Mouse (Mus musculus) MEL (cell line): ENCODE results near the gene Dnajb8. TPM values are rescaled to one million over a fixed set of nuclear protein-coding genes. Genes with fewer than 3 reads are reported as not detected.

Experiments used
- DNase-seq: peaks from one replicate; pipeline ENCODE4 v3.0.0; 2011; ENCODE audit warnings: low read depth, low spot score
- H3K27ac ChIP-seq: 2 replicates; pipeline ENCODE4 v1.5.1; 2012; ENCODE audit warnings: low read depth, mild to moderate bottlenecking, control low read depth, low read length, moderate library complexity; ENCODE audit not compliant: control insufficient read depth
- H3K27me3 ChIP-seq, 2 experiments: fragments of 150-350 bp in 1 of 2; sonication (generic) in 1 of 2; 2 replicates each; pipeline ENCODE4 v1.6.1; 2012; ENCODE audit warnings: low read length in 2 of 2, mild to moderate bottlenecking in 2 of 2, improper control_type of control experiment in 1 of 2, moderate library complexity in 1 of 2; ENCODE audit not compliant: insufficient read depth in 2 of 2, control insufficient read depth in 1 of 2
- H3K36me3 ChIP-seq, 2 experiments: 2 replicates each; pipeline ENCODE4 v1.6.1; 2012 to 2014; ENCODE audit warnings: low read length in 2 of 2, improper control_type of control experiment in 1 of 2, inconsistent platforms in 1 of 2, mild to moderate bottlenecking in 1 of 2; ENCODE audit not compliant: insufficient read depth in 2 of 2, control insufficient read depth in 1 of 2
- H3K4me1 ChIP-seq, 2 experiments: fragments of 150-350 bp in 1 of 2; sonication (generic) in 1 of 2; 2 replicates each; pipeline ENCODE4 v1.6.1; 2012; ENCODE audit warnings: low read length in 2 of 2, improper control_type of control experiment in 1 of 2, mild to moderate bottlenecking in 1 of 2; ENCODE audit not compliant: insufficient read depth in 2 of 2, control insufficient read depth in 1 of 2
- H3K4me3 ChIP-seq, 2 experiments: fragments of 150-350 bp in 1 of 2; sonication (generic) in 1 of 2; 2 replicates each; pipeline ENCODE4 v1.5.1; 2012; ENCODE audit warnings: low read depth in 2 of 2, low read length in 2 of 2, mild to moderate bottlenecking in 2 of 2, moderate library complexity in 2 of 2, control low read depth in 1 of 2, improper control_type of control experiment in 1 of 2; ENCODE audit not compliant: control insufficient read depth in 1 of 2, insufficient read depth in 1 of 2
- H3K79me2 ChIP-seq: 2 replicates; pipeline ENCODE4 v1.6.1; 2012; ENCODE audit warnings: mild to moderate bottlenecking, low read length, moderate library complexity; ENCODE audit not compliant: control insufficient read depth, poor library complexity, insufficient read depth
- H3K9ac ChIP-seq: 2 replicates; pipeline ENCODE4 v1.6.1; 2012; ENCODE audit warnings: low read depth, mild to moderate bottlenecking, control low read depth, low read length, moderate library complexity; ENCODE audit not compliant: control insufficient read depth, poor library complexity, severe bottlenecking
- H3K9me3 ChIP-seq: fragments of 150-350 bp; sonication (generic); replicated peaks from 2 replicates; pipeline ENCODE4 v1.6.1; 2012; ENCODE audit warnings: mild to moderate bottlenecking, low read length, improper control_type of control experiment, moderate library complexity; ENCODE audit not compliant: insufficient read depth
- BHLHE40 ChIP-seq: IDR thresholded peaks from 2 replicates; pipeline ENCODE4 v1.6.1; 2012; ENCODE audit warnings: low read depth, mild to moderate bottlenecking, inconsistent platforms, low read length, improper control_type of control experiment, borderline replicate concordance
- CHD2 ChIP-seq: IDR thresholded peaks from 2 replicates; pipeline ENCODE4 v1.6.1; 2011; ENCODE audit warnings: low read length, improper control_type of control experiment
- CTCF ChIP-seq, 3 experiments: IDR thresholded peaks in 2 of 3; conservative IDR thresholded peaks in 1 of 3; 2 replicates each; pipeline ENCODE4 v1.5.1; 2011 to 2012; ENCODE audit warnings: low read length in 3 of 3, low read depth in 2 of 3, mild to moderate bottlenecking in 2 of 3, improper control_type of control experiment in 1 of 3, inconsistent platforms in 1 of 3, mixed read lengths in 1 of 3, moderate library complexity in 1 of 3; ENCODE audit not compliant: control insufficient read depth in 1 of 3, insufficient read depth in 1 of 3, poor library complexity in 1 of 3, severe bottlenecking in 1 of 3
- E2F4 ChIP-seq: IDR thresholded peaks from 2 replicates; pipeline ENCODE4 v1.6.1; 2011; ENCODE audit warnings: low read depth, low read length, improper control_type of control experiment, borderline replicate concordance
- EP300 ChIP-seq, 2 experiments: IDR thresholded peaks; 2 replicates each; pipeline ENCODE4 v1.6.1; 2011; ENCODE audit warnings: improper control_type of control experiment in 2 of 2, low read length in 2 of 2, low read depth in 1 of 2, mild to moderate bottlenecking in 1 of 2
- JUND ChIP-seq: IDR thresholded peaks from 2 replicates; pipeline ENCODE4 v1.6.1; 2011; ENCODE audit warnings: low read depth, mild to moderate bottlenecking, improper control_type of control experiment, low read length
- MAZ ChIP-seq: IDR thresholded peaks from 2 replicates; pipeline ENCODE4 v1.6.1; 2012; ENCODE audit warnings: low read depth, mild to moderate bottlenecking, inconsistent platforms, low read length, improper control_type of control experiment
- MEF2A ChIP-seq: IDR thresholded peaks from 2 replicates; pipeline ENCODE4 v1.6.1; 2014; ENCODE audit warnings: low read depth, mild to moderate bottlenecking, inconsistent platforms, low read length, improper control_type of control experiment; ENCODE audit not compliant: poor library complexity, insufficient replicate concordance, severe bottlenecking; ENCODE audit errors: extremely low read depth
- MXI1 ChIP-seq: IDR thresholded peaks from 2 replicates; pipeline ENCODE4 v1.6.1; 2011; ENCODE audit warnings: mild to moderate bottlenecking, low read depth, low read length, improper control_type of control experiment
- MYB ChIP-seq: IDR thresholded peaks from 2 replicates; pipeline ENCODE4 v1.6.1; 2011; ENCODE audit warnings: mild to moderate bottlenecking, low read depth, low read length, improper control_type of control experiment
- NRF1 ChIP-seq: IDR thresholded peaks from 2 replicates; pipeline ENCODE4 v1.6.1; 2014; ENCODE audit warnings: low read depth, mild to moderate bottlenecking, inconsistent platforms, low read length, improper control_type of control experiment, moderate library complexity; ENCODE audit not compliant: poor library complexity, insufficient read depth, severe bottlenecking
- POLR2A ChIP-seq, 2 experiments: IDR thresholded peaks; 2 replicates each; pipeline ENCODE4 v1.6.1; 2011 to 2012; ENCODE audit warnings: low read length in 2 of 2, mild to moderate bottlenecking in 2 of 2, control low read depth in 1 of 2, improper control_type of control experiment in 1 of 2, low read depth in 1 of 2, moderate library complexity in 1 of 2; ENCODE audit not compliant: control insufficient read depth in 1 of 2, insufficient read depth in 1 of 2, poor library complexity in 1 of 2
- RAD21 ChIP-seq: IDR thresholded peaks from 2 replicates; pipeline ENCODE4 v1.6.1; 2011; ENCODE audit warnings: mild to moderate bottlenecking, low read depth, low read length, improper control_type of control experiment
- SMC3 ChIP-seq: IDR thresholded peaks from 2 replicates; pipeline ENCODE4 v1.6.1; 2011; ENCODE audit warnings: low read depth, low read length, improper control_type of control experiment
- USF1 ChIP-seq: IDR thresholded peaks from 2 replicates; pipeline ENCODE4 v1.6.1; 2014; ENCODE audit warnings: low read depth, mild to moderate bottlenecking, inconsistent platforms, low read length, improper control_type of control experiment, moderate library complexity
- ZKSCAN1 ChIP-seq: IDR thresholded peaks from 2 replicates; pipeline ENCODE4 v1.6.1; 2012; ENCODE audit warnings: low read depth, mild to moderate bottlenecking, inconsistent platforms, low read length, improper control_type of control experiment, moderate library complexity
- ZMIZ1 ChIP-seq: IDR thresholded peaks from 2 replicates; pipeline ENCODE4 v1.6.1; 2012; ENCODE audit warnings: low read depth, mild to moderate bottlenecking, inconsistent platforms, low read length, improper control_type of control experiment, moderate library complexity
- polyA plus RNA-seq, 2 experiments: library from polyadenylated mRNA; stranded (reverse) in 1 of 2; unstranded in 1 of 2; fragments of >175 nt in 1 of 2; fragments of >200 nt in 1 of 2; gene quantifications; 2 replicates each; pipeline versions ENCODE4 v1.2.1 to v1.2.4; 2012; ENCODE audit warnings: low replicate concordance in 2 of 2, low read depth in 1 of 2; ENCODE audit not compliant: insufficient read length in 2 of 2, insufficient read depth in 1 of 2, missing spikeins in 1 of 2
- total RNA-seq: library from RNA; depleted of rRNA; stranded (reverse); fragments of 300-350 nt; gene quantifications from 2 replicates; pipeline ENCODE4 v1.2.3, GENCODE M21; 2012

Gene Dnajb8
- total and polyA plus RNA-seq, 3 experiments, result not detected

DNA sequence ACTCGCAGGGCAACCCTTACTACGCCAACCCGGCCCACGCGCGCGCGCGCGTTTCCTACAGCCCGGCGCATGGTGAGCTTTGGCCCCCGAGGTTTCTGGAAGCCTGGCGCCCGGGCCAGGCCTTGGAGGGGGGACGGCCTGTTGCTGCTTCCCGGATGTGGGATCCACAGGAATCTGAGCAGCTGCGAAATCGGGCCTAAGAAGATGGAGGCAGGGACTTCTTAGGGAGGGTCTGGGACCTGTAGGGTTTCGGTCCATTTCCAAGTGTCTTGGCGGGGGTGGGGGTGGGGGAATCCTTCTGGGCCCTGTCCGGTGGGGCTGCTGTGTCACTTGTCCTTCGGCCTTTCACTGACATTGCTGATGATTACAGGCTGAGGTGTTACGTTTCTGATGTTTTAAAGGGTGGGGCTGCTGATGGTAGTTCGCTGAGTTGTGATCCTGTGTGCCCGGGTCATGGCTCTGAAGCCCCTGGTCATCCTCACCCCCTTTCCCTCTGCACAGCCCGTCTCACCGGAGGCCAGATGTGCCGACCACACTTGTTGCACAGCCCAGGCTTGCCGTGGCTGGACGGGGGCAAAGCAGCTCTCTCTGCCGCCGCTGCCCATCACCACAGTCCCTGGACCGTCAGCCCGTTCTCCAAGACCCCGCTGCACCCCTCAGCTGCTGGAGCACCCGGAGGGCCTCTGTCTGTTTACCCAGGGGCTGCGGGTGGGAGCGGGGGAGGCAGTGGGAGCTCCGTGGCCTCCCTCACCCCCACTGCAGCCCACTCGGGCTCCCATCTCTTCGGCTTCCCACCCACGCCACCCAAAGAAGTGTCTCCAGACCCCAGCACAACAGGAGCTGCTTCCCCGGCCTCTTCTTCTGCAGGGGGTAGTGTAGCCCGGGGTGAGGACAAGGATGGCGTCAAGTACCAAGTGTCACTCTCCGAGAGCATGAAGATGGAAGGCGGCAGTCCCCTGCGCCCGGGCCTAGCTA lies 22.1 kb upstream of the Dnajb8 start:
- H3K4me3 ChIP-seq, result no peak overlapping the region
- TF ChIP-seq CTCF (IDR thresholded peaks at IDR 0.05 in 2 of 3, conservative IDR thresholded peaks at IDR 0.05 in 1 of 3; ENCODE audit: control insufficient read depth in 1 of 3, insufficient read depth in 1 of 3, low read depth in 2 of 3, low read length in 3 of 3, poor library complexity in 1 of 3, severe bottlenecking in 1 of 3) (no peak), BHLHE40 (no peak), MXI1 (no peak), CHD2 (no peak)
- H3K27me3 ChIP-seq, result no peaks in the 10 kb centered on the region
- H3K79me2 ChIP-seq, result peaks cover 3% of the 10 kb centered on the region
- H3K9ac ChIP-seq, result no peak overlapping the region
- no peak for DNase-seq
- H3K36me3 ChIP-seq, result peaks cover 0 to 18% of the 10 kb centered on the region in 2 experiments; a peak in 2 of 4 replicates
- no peak overlapping the region for H3K27ac ChIP-seq
- no peaks in the 10 kb centered on the region for H3K9me3 ChIP-seq
- peaks cover 17 to 21% of the 10 kb centered on the region in 2 experiments for H3K4me1 ChIP-seq

DNA sequence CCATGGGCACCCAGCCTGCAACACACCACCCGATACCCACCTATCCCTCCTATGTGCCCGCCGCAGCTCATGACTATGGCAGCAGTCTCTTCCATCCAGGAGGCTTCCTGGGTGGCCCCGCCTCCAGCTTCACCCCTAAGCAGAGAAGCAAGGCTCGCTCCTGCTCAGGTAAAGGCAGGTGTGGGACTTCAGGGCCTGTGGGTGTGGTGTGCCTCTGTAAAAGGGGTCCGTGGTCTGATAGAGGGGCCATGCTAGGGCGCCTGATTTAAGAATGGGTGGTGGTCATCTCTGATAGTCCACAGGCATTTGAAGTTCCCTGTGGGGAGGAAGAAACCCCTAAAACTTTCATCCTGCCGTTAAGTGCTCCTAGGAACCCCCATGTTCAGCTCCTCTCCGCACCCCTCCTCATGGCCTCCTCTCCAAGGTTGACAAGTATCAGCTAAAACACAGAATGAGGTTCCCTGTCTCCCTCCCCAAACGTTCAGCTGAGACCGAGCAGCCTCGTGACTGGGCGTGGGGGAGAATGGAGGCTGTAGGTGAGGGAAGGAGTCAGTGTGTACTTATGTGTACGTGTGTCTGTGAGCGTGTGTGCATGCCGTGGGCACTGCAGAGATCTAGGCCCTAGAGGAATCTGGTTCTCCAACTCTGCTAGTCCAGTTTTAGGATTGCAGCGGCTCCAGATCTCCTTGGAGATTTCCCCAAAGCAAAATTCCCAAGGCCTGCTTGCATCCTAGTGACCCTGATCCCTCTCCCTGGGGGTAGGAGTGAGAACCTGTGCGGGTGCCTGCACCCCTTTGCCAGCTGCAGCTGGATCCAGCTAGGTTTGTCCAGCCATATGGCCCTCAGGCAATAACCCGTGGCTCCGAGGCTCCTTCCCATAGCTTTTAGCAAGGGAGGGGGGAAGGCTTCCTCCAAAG lies 21.1 kb upstream of the Dnajb8 start:
- H3K27ac ChIP-seq, result no peak overlapping the region
- H3K27me3 ChIP-seq, result no peaks in the 10 kb centered on the region
- H3K4me3 ChIP-seq, result no peak overlapping the region
- H3K79me2 ChIP-seq, result no peaks in the 10 kb centered on the region; the same call in none of the 2 replicates
- no peak overlapping the region for H3K9ac ChIP-seq
- TF ChIP-seq MAZ (no peak), ZKSCAN1 (no peak), ZMIZ1 (no peak), NRF1 (no peak), EP300 (IDR thresholded peaks at IDR 0.05; ENCODE audit: low read depth in 1 of 2, low read length in 2 of 2) (no peak), MEF2A (no peak), SMC3 (no peak), RAD21 (no peak), POLR2A (IDR thresholded peaks at IDR 0.05; ENCODE audit: control insufficient read depth in 1 of 2, insufficient read depth in 1 of 2, low read depth in 1 of 2, low read length in 2 of 2, poor library complexity in 1 of 2) (no peak), JUND (no peak), CTCF (IDR thresholded peaks at IDR 0.05 in 2 of 3, conservative IDR thresholded peaks at IDR 0.05 in 1 of 3; ENCODE audit: control insufficient read depth in 1 of 3, insufficient read depth in 1 of 3, low read depth in 2 of 3, low read length in 3 of 3, poor library complexity in 1 of 3, severe bottlenecking in 1 of 3) (no peak), USF1 (no peak), E2F4 (no peak), MXI1 (no peak), MYB (no peak)
- peaks cover 0 to 18% of the 10 kb centered on the region in 2 experiments; a peak in 2 of 4 replicates for H3K36me3 ChIP-seq
- no peak for DNase-seq
- H3K4me1 ChIP-seq, result peaks cover 17 to 18% of the 10 kb centered on the region in 2 experiments
- H3K9me3 ChIP-seq, result no peaks in the 10 kb centered on the region
